Mouse (Mus musculus) heart, embryonic 15.5 days (tissue): Measurements from ENCODE around the gene D8Ertd738e. TPM values are rescaled to one million over a fixed set of nuclear protein-coding genes. Genes with fewer than 3 reads are reported as not detected.

Source experiments
- ATAC-seq: fragments of 200-750 bp; cut with Nextera tagmentation; replicated peaks from 2 replicates; pipeline ENCODE4 v1.8.0; 2017; ENCODE audit warnings: low read depth, moderate TSS enrichment; ENCODE audit not compliant: insufficient number of reproducible peaks, insufficient read depth, low FRiP score
- H3K27ac ChIP-seq: fragments of 300-500 bp; sonication (generic); 2 replicates; pipeline ENCODE4 v1.5.1; 2015; ENCODE audit warnings: mild to moderate bottlenecking, inconsistent platforms
- H3K27me3 ChIP-seq: fragments of 300-500 bp; sonication (generic); 2 replicates; pipeline ENCODE4 v1.6.1; 2015; ENCODE audit warnings: inconsistent platforms
- H3K36me3 ChIP-seq: fragments of 300-500 bp; sonication (generic); 2 replicates; pipeline ENCODE4 v1.6.1; 2015; ENCODE audit warnings: mild to moderate bottlenecking, inconsistent platforms
- H3K4me1 ChIP-seq: fragments of 300-500 bp; sonication (generic); replicated peaks from 2 replicates; pipeline ENCODE4 v1.6.1; 2015; ENCODE audit warnings: inconsistent platforms
- H3K4me2 ChIP-seq: fragments of 300-500 bp; sonication (generic); 2 replicates; pipeline ENCODE4 v1.6.1; 2015; ENCODE audit warnings: inconsistent platforms, mild to moderate bottlenecking, moderate library complexity
- H3K4me3 ChIP-seq: fragments of 300-500 bp; sonication (generic); 2 replicates; pipeline ENCODE4 v1.5.1; 2015; ENCODE audit warnings: mild to moderate bottlenecking, inconsistent platforms
- H3K9ac ChIP-seq: fragments of 300-500 bp; sonication (generic); 2 replicates; pipeline ENCODE4 v1.6.1; 2015; ENCODE audit warnings: mild to moderate bottlenecking, inconsistent platforms
- H3K9me3 ChIP-seq: fragments of 300-500 bp; sonication (generic); replicated peaks from 2 replicates; pipeline ENCODE4 v1.6.1; 2016; ENCODE audit warnings: inconsistent platforms
- WGBS: fragments of 180-500 bp; shearing (Covaris S2); methylation state at CpG from one replicate; pipeline ENCODE4 v1.1.7; 2015; ENCODE audit warnings: mixed read lengths; 5-methylcytosine and 5-hydroxymethylcytosine counted together
- polyA plus RNA-seq: library from polyadenylated mRNA; unstranded; fragments of >200 nt; fragmentation: Nextera tagmentation; extraction: Ambion mirVana; gene quantifications from 2 replicates; pipeline ENCODE4 v1.2.1, GENCODE M21; 2015

Gene D8Ertd738e
- polyA plus RNA-seq, 1 experiment from 2014 or later = 290 TPM

DNA sequence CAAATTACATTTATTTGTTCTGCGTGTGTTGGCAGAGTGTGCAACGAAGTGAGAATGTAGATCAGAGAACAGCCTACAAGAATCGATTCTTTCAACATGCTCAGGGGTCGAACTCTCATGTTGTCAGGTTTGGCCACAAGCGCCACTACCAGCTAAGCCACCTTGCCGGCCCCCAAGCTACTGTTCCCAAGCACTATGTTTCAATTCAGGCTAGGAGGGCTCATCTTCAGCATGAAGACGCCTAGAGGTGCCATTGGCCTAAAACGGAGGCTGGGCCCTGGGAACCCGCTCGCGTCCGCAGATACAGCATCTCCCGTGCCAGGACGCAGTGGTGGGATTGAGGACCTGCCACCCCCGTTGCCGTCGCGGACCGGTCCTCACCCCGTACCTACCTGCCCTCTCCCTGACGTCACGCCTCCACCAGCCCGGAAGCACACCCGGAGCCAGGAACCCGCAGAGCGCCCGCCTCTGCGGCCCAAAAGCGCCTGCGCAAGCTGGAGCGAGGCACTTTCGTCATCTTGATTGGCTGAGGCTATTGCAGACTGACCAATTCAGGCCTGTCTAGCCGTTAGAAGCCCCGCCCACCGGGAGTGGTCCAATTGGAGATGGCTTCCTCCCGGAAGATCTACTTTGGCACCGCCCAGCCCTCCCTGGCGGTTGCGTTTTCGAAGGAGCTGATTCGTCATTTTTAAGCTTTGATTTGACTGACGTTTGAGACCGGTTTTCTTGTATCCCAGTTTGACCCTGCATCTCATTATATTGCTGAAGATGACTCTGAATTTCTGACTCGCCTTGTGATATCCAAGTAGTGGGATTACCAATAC is 20.6 kb upstream of the D8Ertd738e start, which contains the start of gene Ccdc130:
Ccdc130 (minus strand) TSS at position 431 of the 824 bp plus-strand sequence.
- H3K4me3 ChIP-seq = peak within 1 kb of the TSS; percentile 84
- peak within 1 kb of the TSS; percentile 80 for H3K4me2 ChIP-seq
- H3K9me3 ChIP-seq = no peaks in the 10 kb centered on the region
- H3K27ac ChIP-seq = peak within 1 kb of the TSS; percentile 66
- ATAC-seq = peak; percentile 100
- peaks cover 10% of the 10 kb centered on the region; the same call in 1 of the 2 replicates for H3K36me3 ChIP-seq
- H3K9ac ChIP-seq = peak within 1 kb of the TSS; percentile 82
- H3K27me3 ChIP-seq = no peaks in the 10 kb centered on the region
- under 1% methylated on average over 44 of the region's 44 CpGs for WGBS
- H3K4me1 ChIP-seq = peaks cover 8% of the 10 kb centered on the region

- Histone ChIP-seq H3K4me2 (no peak overlapping the region), H3K27me3 (no peaks in the 10 kb centered on the region), H3K4me3 (no peak overlapping the region), H3K27ac (no peak overlapping the region), H3K9ac (no peak overlapping the region), H3K4me1 (peaks cover 13% of the 10 kb centered on the region), H3K36me3 (peaks cover 67% of the 10 kb centered on the region), H3K9me3 (no peaks in the 10 kb centered on the region)
- WGBS = 89% methylated on average over 4 of the region's 4 CpGs
- no peak for ATAC-seq
Measured at GRCm38 (mm10) chr8:84261098-84261497, 11.6 kb upstream of the D8Ertd738e start.

DNA sequence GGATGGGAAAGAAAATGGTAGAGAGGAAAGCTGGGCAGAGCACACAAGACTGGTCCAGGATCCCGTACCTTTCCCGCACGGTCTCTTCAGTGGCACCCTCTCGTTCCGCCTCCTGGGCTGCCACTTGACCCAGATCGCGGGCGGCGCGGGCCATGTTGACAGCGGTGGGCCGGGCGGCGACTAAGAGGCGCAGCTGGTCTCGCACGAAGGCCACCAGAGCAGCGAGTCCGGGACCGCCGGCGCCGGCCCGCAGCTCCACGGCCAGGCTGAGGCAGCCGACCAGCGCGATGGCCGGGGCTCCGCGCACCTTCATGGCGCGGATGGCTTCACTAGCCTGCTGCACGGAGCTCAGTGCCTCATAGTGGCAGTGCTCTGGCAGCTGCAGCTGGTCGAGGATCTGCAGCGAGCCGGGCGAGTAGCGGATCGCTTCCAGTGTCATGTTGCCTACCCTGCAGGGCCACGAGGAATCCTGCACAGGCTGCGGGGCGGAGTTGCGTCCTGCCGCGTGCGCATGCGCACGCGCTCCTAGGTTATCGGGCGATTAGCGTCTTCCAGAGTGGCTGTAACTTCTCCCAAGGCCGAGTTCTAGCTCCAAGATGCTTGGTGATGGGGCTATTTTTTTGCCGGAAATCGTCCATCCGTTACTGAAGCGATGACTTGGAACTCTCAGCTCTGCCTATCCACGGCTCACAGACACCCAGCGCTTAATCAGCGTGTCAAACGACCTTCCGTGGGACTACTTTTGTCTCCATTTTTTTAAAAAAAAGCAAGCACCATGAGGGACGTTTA is 7.5 kb upstream of the D8Ertd738e start, which contains the start of gene Mri1:
Mri1 (minus strand) TSS at position 505 of the 789 bp plus-strand sequence.
- H3K27ac ChIP-seq = peak within 1 kb of the TSS; percentile 92
- H3K4me2 ChIP-seq = peak within 1 kb of the TSS; percentile 98
- H3K9ac ChIP-seq = peak within 1 kb of the TSS; percentile 85
- H3K9me3 ChIP-seq = no peaks in the 10 kb centered on the region
- H3K27me3 ChIP-seq = no peaks in the 10 kb centered on the region
- peaks cover 64% of the 10 kb centered on the region for H3K36me3 ChIP-seq
- peak; percentile 86 for ATAC-seq
- H3K4me1 ChIP-seq = peaks cover 17% of the 10 kb centered on the region
- H3K4me3 ChIP-seq = peak within 1 kb of the TSS; percentile 83
- WGBS = 0% methylated on average over 64 of the region's 64 CpGs

- Histone ChIP-seq H3K4me1 (peaks cover 17% of the 10 kb centered on the region), H3K9me3 (no peaks in the 10 kb centered on the region), H3K27me3 (no peaks in the 10 kb centered on the region), H3K36me3 (peaks cover 64% of the 10 kb centered on the region), H3K9ac (peak overlapping the region; percentile 85), H3K4me2 (peak overlapping the region; percentile 98), H3K27ac (peak overlapping the region; percentile 92), H3K4me3 (peak overlapping the region; percentile 83)
- peak; percentile 16; the same call in 1 of the 2 replicates for ATAC-seq
- WGBS = 12% methylated on average over 6 of the region's 6 CpGs
Measured at GRCm38 (mm10) chr8:84256458-84256821, 6.9 kb upstream of the D8Ertd738e start.

DNA sequence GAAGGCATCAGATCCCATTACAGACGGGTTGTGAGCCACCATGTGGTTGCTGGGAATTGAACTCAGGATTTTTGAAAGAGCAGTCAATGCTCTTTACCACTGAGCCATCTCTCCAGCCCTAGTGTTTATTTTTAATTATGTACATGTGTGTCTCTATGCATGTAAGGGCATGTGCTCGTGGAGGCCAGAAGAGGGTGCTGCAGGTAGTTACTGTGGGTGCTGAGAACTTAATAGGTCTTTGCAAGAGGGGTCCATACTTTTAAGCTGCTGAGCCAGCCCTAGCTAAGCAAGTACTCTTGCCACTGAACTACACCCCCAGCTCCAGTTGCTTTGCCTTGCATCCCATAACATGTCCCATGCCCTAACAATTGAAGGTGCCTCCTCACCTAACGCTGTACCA is 6.3 kb upstream of the D8Ertd738e start:
- no peak for ATAC-seq
- Histone ChIP-seq H3K36me3 (peaks cover 66% of the 10 kb centered on the region), H3K9ac (peak overlapping the region; percentile 85; the same call in 1 of the 2 replicates)

DNA sequence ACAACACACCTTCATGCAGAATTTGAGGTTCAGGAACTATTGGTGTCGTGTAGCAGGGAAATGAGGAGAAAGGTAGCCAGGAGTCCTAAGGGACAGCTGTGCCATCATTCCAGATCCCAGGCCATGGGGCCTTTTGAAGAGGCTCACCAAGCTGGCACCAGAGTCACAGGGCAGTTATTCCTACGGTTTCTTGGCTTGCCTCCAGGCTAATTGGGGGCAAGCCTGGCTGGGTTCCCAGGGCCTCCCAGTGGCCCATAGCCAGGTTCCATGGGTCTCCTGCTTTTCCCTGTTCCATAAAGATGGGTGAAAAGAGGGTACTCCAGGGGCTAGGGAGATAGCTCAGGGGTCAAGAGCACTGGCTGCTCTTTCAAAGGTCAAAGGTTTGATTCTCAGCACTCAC is 7.7 kb downstream of the D8Ertd738e start:
- no peak for ATAC-seq
- Histone ChIP-seq H3K27me3 (no peaks in the 10 kb centered on the region), H3K4me1 (peaks cover 27% of the 10 kb centered on the region), H3K36me3 (peaks cover 22% of the 10 kb centered on the region), H3K4me2 (no peak overlapping the region), H3K9ac (no peak overlapping the region), H3K9me3 (no peaks in the 10 kb centered on the region), H3K27ac (peak overlapping the region; percentile 65), H3K4me3 (no peak overlapping the region)
- 38% methylated on average over 2 of the region's 2 CpGs for WGBS

More for the DNA sequence above, 6.3 kb upstream of the D8Ertd738e start:
- WGBS = 84% methylated on average over 3 of the region's 3 CpGs
- H3K27ac ChIP-seq = 0 out of 2 replicates have a peak overlapping the region, but pooled peaks have one; percentile 92
- H3K4me3 ChIP-seq = peak overlapping the region; percentile 83
- no peaks in the 10 kb centered on the region for H3K9me3 ChIP-seq
- peak overlapping the region; percentile 98 for H3K4me2 ChIP-seq
- no peaks in the 10 kb centered on the region for H3K27me3 ChIP-seq
- peaks cover 17% of the 10 kb centered on the region for H3K4me1 ChIP-seq

- Histone ChIP-seq H3K4me1 (peaks cover 29% of the 10 kb centered on the region), H3K4me2 (no peak overlapping the region), H3K36me3 (peaks cover 16% of the 10 kb centered on the region), H3K9ac (no peak overlapping the region), H3K27ac (peak overlapping the region; percentile 65), H3K9me3 (no peaks in the 10 kb centered on the region), H3K4me3 (no peak overlapping the region), H3K27me3 (no peaks in the 10 kb centered on the region)
- no peak for ATAC-seq
- 38% methylated on average over 6 of the region's 6 CpGs for WGBS
Measured at GRCm38 (mm10) chr8:84241167-84241566, 8.4 kb downstream of the D8Ertd738e start.

DNA sequence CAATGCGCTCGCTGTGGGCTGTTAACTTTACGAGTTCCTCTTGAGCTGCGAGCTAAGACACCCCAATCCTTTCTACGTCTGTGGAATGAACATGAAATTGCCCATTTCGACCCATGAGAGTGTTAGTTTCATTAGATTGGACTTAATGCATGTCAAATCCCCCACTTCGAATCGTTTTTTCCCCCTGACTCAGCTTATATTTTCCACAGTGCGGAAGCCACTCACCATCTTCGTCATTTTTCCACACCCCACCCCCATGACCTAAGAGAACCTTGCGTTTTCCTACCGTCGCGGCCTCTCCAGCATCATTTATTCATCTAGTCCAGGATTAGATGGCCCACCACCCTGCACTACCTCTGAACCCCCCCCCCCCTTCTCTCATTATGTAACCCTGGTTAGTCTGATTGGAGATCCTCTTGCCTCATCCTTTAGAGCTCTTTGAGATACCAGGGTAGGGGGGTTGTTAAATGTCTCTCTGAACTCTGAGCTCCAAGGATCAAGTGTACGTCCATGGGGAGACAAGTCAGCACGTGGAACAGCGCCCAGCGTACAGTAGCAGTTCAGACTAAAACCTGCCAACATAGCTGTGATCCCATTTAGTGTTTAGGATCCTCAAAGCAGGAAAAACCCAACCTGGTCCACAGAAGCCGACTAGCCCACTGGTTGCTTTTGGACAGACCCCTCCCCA is 11.8 kb downstream of the D8Ertd738e start:
- Histone ChIP-seq H3K4me1 (peaks cover 38% of the 10 kb centered on the region), H3K4me3 (peak overlapping the region; percentile 80), H3K9me3 (no peaks in the 10 kb centered on the region), H3K36me3 (peaks cover 3% of the 10 kb centered on the region; the same call in 1 of the 2 replicates), H3K9ac (peak overlapping the region; percentile 76), H3K27me3 (no peaks in the 10 kb centered on the region), H3K27ac (peak overlapping the region; percentile 84), H3K4me2 (peak overlapping the region; percentile 92)
- 15% methylated on average over 19 of the region's 19 CpGs for WGBS
- ATAC-seq = no peak

GRCm38 (mm10) chr8:84236998-84237473 is 12.5 kb downstream of the D8Ertd738e start, which contains the start of gene Zswim4:
Zswim4 (minus strand) TSS chr8:84237055.
- peak; percentile 98 for ATAC-seq
- peaks cover 6% of the 10 kb centered on the region; the same call in 1 of the 2 replicates for H3K36me3 ChIP-seq
- peaks cover 34% of the 10 kb centered on the region for H3K4me1 ChIP-seq
- H3K4me3 ChIP-seq = peak within 1 kb of the TSS; percentile 96
- H3K27me3 ChIP-seq = no peaks in the 10 kb centered on the region
- under 1% methylated on average over 35 of the region's 35 CpGs for WGBS
- no peaks in the 10 kb centered on the region for H3K9me3 ChIP-seq
- H3K27ac ChIP-seq = peak within 1 kb of the TSS; percentile 84
- peak within 1 kb of the TSS; percentile 97 for H3K9ac ChIP-seq
- H3K4me2 ChIP-seq = peak within 1 kb of the TSS; percentile 92

GRCm38 (mm10) chr8:84236410-84236997 is 13.0 kb downstream of the D8Ertd738e start:
- Histone ChIP-seq H3K4me1 (peaks cover 28% of the 10 kb centered on the region), H3K9ac (peak overlapping the region; percentile 97), H3K9me3 (no peaks in the 10 kb centered on the region), H3K27me3 (no peaks in the 10 kb centered on the region), H3K4me2 (peak overlapping the region; percentile 90), H3K27ac (peak overlapping the region; percentile 81), H3K4me3 (peak overlapping the region; percentile 96), H3K36me3 (peaks cover 11% of the 10 kb centered on the region; the same call in 1 of the 2 replicates)
- peak; percentile 5 for ATAC-seq
- 2% methylated on average over 22 of the region's 30 CpGs for WGBS
